Mouse (Mus musculus): ENCODE results near the gene Chn1.

- TF ChIP-seq CTCF (IDR thresholded peaks at IDR 0.05; ENCODE audit: insufficient read depth, low read length) (no peak), POLR2A (IDR thresholded peaks at IDR 0.05; ENCODE audit: borderline replicate concordance, extremely low read depth, low read depth, low read length) (no peak)
These were observed 119.5 kb downstream of the Chn1 start for GRCm38 (mm10) chr2:73655663-73656062.
